Mouse (Mus musculus): Measurements from ENCODE around the gene Alox8. TPM values are rescaled to one million over a fixed set of nuclear protein-coding genes. Genes with fewer than 3 reads are reported as not detected.

Alox8 gene
- 0.19 TPM in 1 of 2 replicates, not detected in the other for total RNA-seq (2021)
- long read RNA-seq, experiment 1, partial matches to known transcripts = 0 of 1 reads
- long read RNA-seq, experiment 1, other reads (novel, unspliced or antisense) = 1 of 1 reads
- long read RNA-seq, experiment 2 = 0 reads

GRCm38 (mm10) chr11:69197743-69198142 lies at the start of gene Alox8:
TSS of gene Alox8 (minus strand) at chr11:69197843.
- no peak for DNase-seq

- no peak for DNase-seq
Observed at GRCm38 (mm10) chr11:69245643-69246042, 48.0 kb upstream of the Alox8 start.

- peak; percentile 67 for DNase-seq
Observed at GRCm38 (mm10) chr11:69244911-69245310, 47.3 kb upstream of the Alox8 start.

- DNase-seq = no peak
Observed at GRCm38 (mm10) chr11:69236926-69237260, 39.2 kb upstream of the Alox8 start, which contains the start of gene Gucy2e. TSS of gene Gucy2e (minus strand) at chr11:69237036.

- no peak for DNase-seq
Observed at GRCm38 (mm10) chr11:69236061-69236925, 38.6 kb upstream of the Alox8 start.

GRCm38 (mm10) chr11:69235285-69236060 lies 37.8 kb upstream of the Alox8 start:
- DNase-seq = peak; percentile 91

GRCm38 (mm10) chr11:69233141-69233540 lies 35.5 kb upstream of the Alox8 start:
- no peak for DNase-seq

GRCm38 (mm10) chr11:69230420-69230819 lies 32.8 kb upstream of the Alox8 start:
- no peak for DNase-seq

GRCm38 (mm10) chr11:69225715-69226114 lies 28.1 kb upstream of the Alox8 start:
- DNase-seq = no peak

GRCm38 (mm10) chr11:69223101-69223500 lies 25.5 kb upstream of the Alox8 start:
- no peak for DNase-seq

GRCm38 (mm10) chr11:69221070-69221469 lies 23.4 kb upstream of the Alox8 start:
- no peak for DNase-seq

GRCm38 (mm10) chr11:69218661-69219060 lies 21.0 kb upstream of the Alox8 start:
- DNase-seq = no peak

GRCm38 (mm10) chr11:69217411-69217810 lies 19.8 kb upstream of the Alox8 start:
- no peak for DNase-seq

- DNase-seq = no peak
Observed at GRCm38 (mm10) chr11:69211431-69211830, 13.8 kb upstream of the Alox8 start.

- DNase-seq = no peak
Observed at GRCm38 (mm10) chr11:69202469-69203230, 5.0 kb upstream of the Alox8 start.

GRCm38 (mm10) chr11:69200231-69200630 lies 2.6 kb upstream of the Alox8 start:
- no peak for DNase-seq

GRCm38 (mm10) chr11:69199251-69199650 lies 1.6 kb upstream of the Alox8 start:
- DNase-seq = no peak

- DNase-seq = peak; percentile 10
Observed at GRCm38 (mm10) chr11:69197194-69197593, 449 bp downstream of the Alox8 start.

GRCm38 (mm10) chr11:69196766-69197165 lies 877 bp downstream of the Alox8 start:
- no peak for DNase-seq

- peak; percentile 50 for DNase-seq
Observed at GRCm38 (mm10) chr11:69192840-69193239, 4.8 kb downstream of the Alox8 start.

GRCm38 (mm10) chr11:69185936-69186335 lies 11.7 kb downstream of the Alox8 start:
- DNase-seq = no peak

GRCm38 (mm10) chr11:69185031-69185430 lies 12.6 kb downstream of the Alox8 start:
- DNase-seq = no peak
